Mouse (Mus musculus) ES-E14 (cell line): Measurements from ENCODE around the gene Kank4. TPM values are rescaled to one million over a fixed set of nuclear protein-coding genes. Genes with fewer than 3 reads are reported as not detected.
"Not testable (repeated sequence)": the region's sequence is repeated elsewhere in the genome, so short reads cannot be mapped to it uniquely, and the experiment has no call there.

Experiments used
- DNase-seq: peaks from one replicate; pipeline ENCODE4 v3.0.0-alpha.2; 2013; ENCODE audit warnings: low read depth, low spot score
- H3K27ac ChIP-seq: 2 replicates; pipeline ENCODE4 v1.5.1; 2012; ENCODE audit warnings: low read depth, mild to moderate bottlenecking, low read length, moderate library complexity, mixed read lengths; ENCODE audit not compliant: poor library complexity, insufficient read depth, severe bottlenecking
- H3K36me3 ChIP-seq: 2 replicates; pipeline ENCODE4 v1.6.1; 2012; ENCODE audit warnings: mild to moderate bottlenecking, low read length, moderate library complexity, mixed read lengths; ENCODE audit not compliant: control insufficient read depth, poor library complexity, insufficient read depth, severe bottlenecking
- H3K4me1 ChIP-seq, 2 experiments: fragments of 150-350 bp in 1 of 2; sonication (generic) in 1 of 2; 2 replicates each; pipeline ENCODE4 v1.6.1; 2012; ENCODE audit warnings: low read length in 2 of 2, mild to moderate bottlenecking in 1 of 2, mixed read lengths in 1 of 2; ENCODE audit not compliant: control insufficient read depth in 2 of 2, insufficient read depth in 2 of 2, poor library complexity in 1 of 2
- H3K4me3 ChIP-seq, 2 experiments: fragments of 150-350 bp in 1 of 2; sonication (generic) in 1 of 2; 2 replicates each; pipeline ENCODE4 v1.5.1; 2012; ENCODE audit warnings: low read length in 2 of 2, low read depth in 1 of 2, mild to moderate bottlenecking in 1 of 2, mixed read lengths in 1 of 2; ENCODE audit not compliant: insufficient read depth in 1 of 2, poor library complexity in 1 of 2, severe bottlenecking in 1 of 2
- H3K9ac ChIP-seq: 2 replicates; pipeline ENCODE4 v1.6.1; 2012; ENCODE audit warnings: low read depth, mild to moderate bottlenecking, low read length, mixed read lengths; ENCODE audit not compliant: poor library complexity, insufficient read depth, severe bottlenecking
- H3K9me3 ChIP-seq: fragments of 150-350 bp; sonication (generic); 2 replicates; pipeline ENCODE4 v1.6.1; 2012; ENCODE audit warnings: low read depth, mild to moderate bottlenecking, low read length; ENCODE audit not compliant: control insufficient read depth, insufficient read depth
- CHD2 ChIP-seq: IDR thresholded peaks from 2 replicates; pipeline ENCODE4 v1.6.1; 2014; ENCODE audit warnings: mild to moderate bottlenecking, low read depth, low read length, inconsistent platforms
- HCFC1 ChIP-seq: IDR thresholded peaks from 2 replicates; pipeline ENCODE4 v1.6.1; 2012; ENCODE audit warnings: low read length, inconsistent platforms, borderline replicate concordance; ENCODE audit not compliant: insufficient read depth
- MAFK ChIP-seq: IDR thresholded peaks from 2 replicates; pipeline ENCODE4 v1.6.1; 2014; ENCODE audit warnings: mild to moderate bottlenecking, low read depth, low read length, inconsistent platforms; ENCODE audit not compliant: insufficient read depth
- ZC3H11A ChIP-seq: IDR thresholded peaks from 2 replicates; pipeline ENCODE4 v1.6.1; 2012; ENCODE audit warnings: low read depth, mild to moderate bottlenecking, inconsistent platforms, low read length, borderline replicate concordance
- ZNF384 ChIP-seq: IDR thresholded peaks from 2 replicates; pipeline ENCODE4 v1.6.1; 2012; ENCODE audit warnings: low read depth, low read length, inconsistent platforms
- in situ Hi-C, 2 experiments: fragments of 600-800 bp; cut with MboI; formaldehyde crosslinking; loops; one replicate each; pipeline ENCODE4 v1.15.1; 2025; ENCODE audit warnings: low sequenced_read_pairs in 2 of 2, inconsistent platforms in 1 of 2; ENCODE audit not compliant: unreplicated experiment in 2 of 2
- total RNA-seq: library from RNA; depleted of rRNA; stranded (reverse); fragments of 300-350 nt; gene quantifications from 2 replicates; pipeline ENCODE4 v1.2.3, GENCODE M21; 2012

The Kank4 gene
- total RNA-seq, 1 experiment = 5.4 TPM

- Histone ChIP-seq H3K9me3 (no peaks in the 10 kb centered on the region), H3K4me3 (no peak overlapping the region), H3K27ac (no peak overlapping the region), H3K4me1 (peaks cover 0 to 2% of the 10 kb centered on the region in 2 experiments; a peak in 2 of 4 replicates), H3K9ac (no peak overlapping the region), H3K36me3 (no peaks in the 10 kb centered on the region)
- TF ChIP-seq ZC3H11A (no peak), HCFC1 (no peak), CHD2 (no peak)
- DNase-seq = no peak
- in situ Hi-C loops = no loop called here
Measured at GRCm38 (mm10) chr4:98826701-98827100, 9.4 kb upstream of the Kank4 start.

GRCm38 (mm10) chr4:98823740-98824139, 6.4 kb upstream of the Kank4 start, which contains the start of gene I0C0044D17Rik:
TSS of gene I0C0044D17Rik (minus strand) at chr4:98823840.
- H3K9me3 ChIP-seq, H3K9ac ChIP-seq, DNase-seq, H3K4me3 ChIP-seq, H3K4me1 ChIP-seq, in situ Hi-C loops, H3K27ac ChIP-seq, H3K36me3 ChIP-seq: not testable (repeated sequence)

DNA sequence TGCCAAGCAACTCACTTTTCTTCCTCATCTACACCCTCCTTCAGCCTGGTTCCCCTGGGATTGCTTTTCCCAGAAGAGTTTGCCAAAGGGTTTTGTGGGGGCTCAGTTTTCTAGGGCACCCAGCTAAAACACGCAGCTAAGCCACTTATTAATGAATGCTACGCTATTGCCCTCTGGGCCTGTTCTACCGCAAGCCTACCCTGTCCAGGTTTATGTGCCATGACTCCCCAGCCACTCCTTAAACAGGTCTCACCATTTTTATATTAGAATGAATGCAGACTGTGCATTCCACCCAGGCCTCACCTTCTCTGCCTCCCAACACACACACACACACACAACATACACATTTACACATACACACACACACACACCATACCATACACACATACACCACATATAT, 5.7 kb upstream of the Kank4 start:
- Histone ChIP-seq H3K36me3 (no peaks in the 10 kb centered on the region), H3K4me1 (peaks cover 2 to 3% of the 10 kb centered on the region in 2 experiments; a peak in 1 of 4 replicates), H3K9me3 (no peaks in the 10 kb centered on the region), H3K4me3 (no peak overlapping the region), H3K9ac (no peak overlapping the region), H3K27ac (no peak overlapping the region)
- TF ChIP-seq ZNF384 = no peak
- TF ChIP-seq CHD2 = no peak
- TF ChIP-seq MAFK = no peak
- no peak for TF ChIP-seq ZC3H11A
- TF ChIP-seq HCFC1 = no peak
- in situ Hi-C loops = no loop called here
- no peak for DNase-seq

- H3K36me3 ChIP-seq = no peaks in the 10 kb centered on the region
- H3K9ac ChIP-seq = no peak overlapping the region
- in situ Hi-C loops = no loop called here
- TF ChIP-seq HCFC1 (no peak), ZNF384 (no peak), ZC3H11A (no peak), MAFK (no peak), CHD2 (no peak)
- H3K4me3 ChIP-seq = no peak overlapping the region
- peaks cover 2 to 3% of the 10 kb centered on the region in 2 experiments; a peak in 1 of 4 replicates for H3K4me1 ChIP-seq
- H3K9me3 ChIP-seq = no peaks in the 10 kb centered on the region
- no peak overlapping the region for H3K27ac ChIP-seq
- no peak for DNase-seq
Measured at GRCm38 (mm10) chr4:98822478-98822877, 5.1 kb upstream of the Kank4 start.

- in situ Hi-C loops = no loop called here
- H3K4me1 ChIP-seq = peaks cover 2 to 8% of the 10 kb centered on the region in 2 experiments; a peak in 2 of 4 replicates
- TF ChIP-seq ZC3H11A (no peak), MAFK (no peak), ZNF384 (no peak), CHD2 (no peak), HCFC1 (no peak)
Measured at GRCm38 (mm10) chr4:98819216-98819755, 1.9 kb upstream of the Kank4 start.

More at GRCm38 (mm10) chr4:98819216-98819755, 1.9 kb upstream of the Kank4 start:
- no peak for DNase-seq
- H3K9ac ChIP-seq = no peak overlapping the region
- H3K9me3 ChIP-seq = no peaks in the 10 kb centered on the region
- H3K27ac ChIP-seq = no peak overlapping the region
- H3K36me3 ChIP-seq = no peaks in the 10 kb centered on the region
- no peak overlapping the region for H3K4me3 ChIP-seq
